ENCODE assay signal across 9 mouse cellular contexts in genomic region chr6:91575662-91576364, GRCm38 (mm10).
A peak's percentile ranks its signal among the peaks of the same experiment; 100 is the strongest.
DNase-seq lines count a peak whose midpoint lies in the region; ATAC-seq lines count a peak whose summit lies in the region.
"Had no signal": no experiment of that assay in that cellular context is flagged by ENCODE, and none has a peak within 500 bp of the region (broad histone marks: within the 10 kb centered on the region; RNA-seq: fewer than 3 reads in every experiment).

No protein-coding gene starts in this region.

- H3K9me3 ChIP-seq in forebrain, embryonic 15.5 days = no peaks in the 10 kb centered on the region

- H3K36me3 ChIP-seq in forebrain, embryonic 15.5 days = no peaks in the 10 kb centered on the region

- peak; percentile 85 for ATAC-seq in forebrain, embryonic 15.5 days (replicated peaks)
- peak; percentile 82 to 89 for ATAC-seq in hematopoietic stem cell, adult 5-6 weeks (replicated peaks in 1 of 2; ENCODE audit: insufficient read depth in 1 of 2, low FRiP score in 2 of 2, low TSS enrichment in 1 of 2, low read depth in 1 of 2, poor library complexity in 2 of 2, severe bottlenecking in 2 of 2)

- no peak overlapping the region for H3K4me3 ChIP-seq in forebrain, embryonic 15.5 days

- WGBS in forebrain, embryonic 15.5 days = 66% methylated on average over 4 of the region's 4 CpGs

- DNase-seq in MN1 (ENCODE audit: low spot score) = peak; percentile 73
- DNase-seq in cerebellum, adult 11 months = peak; percentile 68
- peak; percentile 50 to 76 for DNase-seq in layer of hippocampus, adult 8-10 months (ENCODE audit: low spot score in 2 of 2)
- peak; percentile 82 for DNase-seq in lung, postnatal 25 days (ENCODE audit: low spot score)
- peak; percentile 69 to 84 for DNase-seq in right cerebral cortex, adult 2 months (ENCODE audit: low spot score in 2 of 2)
- peak; percentile 54 for DNase-seq in urinary bladder, adult 2 months (ENCODE audit: low spot score)

- H3K4me1 ChIP-seq in forebrain, embryonic 15.5 days = peaks cover 3% of the 10 kb centered on the region; the same call in 1 of the 2 replicates

- H3K9ac ChIP-seq in forebrain, embryonic 15.5 days (replicated peaks) = no peak overlapping the region

- no peak overlapping the region for H3K27ac ChIP-seq in forebrain, embryonic 15.5 days (replicated peaks)
- H3K27ac ChIP-seq: macrophage had no signal

- H3K27me3 ChIP-seq in forebrain, embryonic 15.5 days = no peaks in the 10 kb centered on the region

- H3K4me2 ChIP-seq in forebrain, embryonic 15.5 days (replicated peaks) = no peak overlapping the region
